Mouse (Mus musculus): ENCODE results near the gene A630001G21Rik.

The A630001G21Rik gene

DNA sequence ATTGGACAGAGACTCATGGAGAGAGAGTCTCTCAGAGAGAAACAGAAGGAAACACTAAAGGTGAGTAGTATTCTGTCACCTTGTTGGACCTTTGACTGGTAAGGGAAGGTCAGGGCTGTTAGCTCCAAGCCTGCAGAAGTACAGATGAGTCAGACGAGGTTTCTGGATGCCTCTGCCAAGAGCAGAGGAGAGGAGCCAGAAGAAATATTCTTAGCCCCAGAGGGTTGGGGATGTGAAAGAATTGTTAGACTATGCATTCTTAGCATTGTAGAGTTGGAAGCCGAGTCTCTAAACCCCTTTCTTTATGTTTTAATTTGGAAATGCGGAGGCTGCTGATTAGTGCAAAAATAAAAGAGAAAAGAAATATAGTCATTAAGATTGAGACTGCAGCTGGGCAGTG is 6.5 kb downstream of the A630001G21Rik start:
- peak; percentile 73 for DNase-seq (ENCODE audit: low read depth)

DNA sequence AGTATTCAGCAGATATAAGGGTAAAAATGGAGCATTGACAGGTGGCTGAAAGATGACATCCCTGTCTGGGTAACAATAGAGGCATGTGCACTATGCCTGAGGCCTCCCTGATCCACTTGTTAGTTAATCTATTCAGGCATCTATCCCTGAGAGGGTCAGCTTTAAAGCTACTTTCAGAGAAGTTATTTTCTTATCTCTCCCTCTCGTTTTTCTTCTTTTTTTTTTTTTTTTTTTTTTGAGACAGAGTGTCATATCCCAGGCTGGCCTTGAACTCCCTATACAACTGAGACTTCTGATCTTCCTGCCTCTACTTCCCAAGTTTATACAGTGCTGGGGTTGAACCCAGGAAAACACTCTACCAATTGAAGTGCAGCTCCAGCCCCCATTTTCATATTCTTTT is 10.7 kb downstream of the A630001G21Rik start:
- DNase-seq (ENCODE audit: low read depth) = no peak

DNA sequence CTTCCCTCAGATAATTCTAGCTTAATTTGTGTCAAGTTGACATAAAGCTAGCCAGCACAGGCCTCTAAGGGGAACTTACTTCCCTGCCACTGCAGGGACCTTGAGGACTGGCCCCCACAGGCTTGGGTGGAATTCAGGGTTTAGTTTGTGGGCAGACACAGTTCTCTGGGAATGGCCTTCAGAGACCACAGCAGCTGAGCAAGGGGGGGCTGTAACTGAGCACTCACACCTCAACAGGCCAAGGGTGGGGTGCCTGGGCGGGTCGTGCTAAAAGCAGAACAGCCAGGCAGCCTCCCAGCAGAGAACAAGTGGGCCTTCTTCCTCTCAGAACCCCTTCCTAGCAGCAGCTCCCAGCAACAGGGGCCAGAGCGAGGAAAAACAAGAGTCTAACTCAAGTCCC is 12.3 kb downstream of the A630001G21Rik start:
- no peak for DNase-seq (ENCODE audit: low read depth)

DNA sequence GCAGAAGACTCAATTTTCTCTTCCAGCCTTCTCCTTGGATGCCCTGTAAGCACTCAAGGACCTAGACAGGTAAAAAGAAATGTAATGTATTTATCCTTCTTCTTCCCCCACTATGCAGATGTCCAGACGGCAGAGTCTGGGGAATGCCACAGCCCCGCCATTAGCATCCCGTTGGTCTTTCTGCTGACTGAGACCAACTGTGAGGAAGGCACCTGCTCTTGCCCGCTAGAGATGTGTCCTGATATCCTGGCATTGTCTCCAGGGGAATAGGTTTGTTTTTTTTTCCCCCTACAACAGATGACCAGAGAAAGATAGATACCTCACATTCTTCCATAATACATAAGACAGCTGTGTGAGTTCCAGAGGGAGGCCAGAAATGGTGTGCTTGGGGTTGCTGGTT is 14.2 kb downstream of the A630001G21Rik start:
- DNase-seq (ENCODE audit: low read depth) = no peak

DNA sequence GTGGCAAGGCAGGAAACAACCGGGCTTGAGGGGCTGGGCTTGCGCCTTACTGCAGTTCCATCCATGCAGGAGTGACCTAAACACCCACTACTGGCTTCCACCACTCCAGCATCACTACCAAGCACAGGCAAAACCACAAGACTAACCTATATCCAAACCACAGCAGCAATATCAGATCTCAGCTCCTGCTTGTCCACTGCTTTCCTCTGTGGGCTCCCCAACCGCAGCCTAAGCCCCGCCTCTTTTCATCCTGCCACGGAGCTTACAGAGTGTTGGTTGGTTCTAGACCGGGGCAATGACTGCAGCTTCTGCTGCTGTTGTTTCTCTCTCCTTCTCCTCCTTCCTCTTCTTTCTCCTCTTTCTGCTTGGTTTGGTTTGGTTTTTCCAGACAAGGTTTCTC is 15.1 kb downstream of the A630001G21Rik start:
- no peak for DNase-seq (ENCODE audit: low read depth)

DNA sequence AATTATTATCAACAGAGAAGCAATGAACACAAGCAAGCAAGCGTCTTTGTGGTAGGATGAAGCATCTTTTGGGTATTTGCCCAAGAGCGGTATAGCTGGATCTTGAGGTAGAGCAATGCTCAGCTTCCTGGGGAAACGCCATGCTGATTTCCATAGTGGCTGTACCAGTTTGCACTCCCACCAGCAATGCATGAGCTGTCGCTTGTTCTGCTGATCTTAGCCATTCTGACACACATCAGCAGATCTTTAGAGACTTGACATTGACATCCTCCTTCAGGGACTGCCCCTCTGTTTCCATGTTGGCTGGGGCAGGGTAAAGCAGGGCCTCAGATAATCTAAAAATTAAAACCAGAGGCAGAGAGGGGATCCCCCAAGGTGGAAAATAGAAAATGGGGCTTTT is 16.8 kb downstream of the A630001G21Rik start:
- DNase-seq (ENCODE audit: low read depth) = no peak

DNA sequence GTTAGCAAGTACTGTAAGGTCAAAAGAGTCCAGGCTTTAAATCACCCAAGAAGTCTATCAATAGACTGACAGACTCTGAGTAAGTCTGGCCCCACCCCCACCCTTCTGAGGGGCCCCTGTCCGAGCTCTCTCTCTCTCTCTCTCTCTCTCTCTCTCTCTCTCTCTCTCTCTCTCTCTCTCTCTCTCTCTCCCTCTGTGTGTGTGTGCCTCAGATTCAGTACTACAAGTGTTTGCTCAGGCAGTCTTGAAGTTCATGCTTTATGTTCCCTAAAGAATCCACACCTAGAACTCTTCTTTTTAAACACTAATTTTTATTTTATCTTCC is 19.5 kb downstream of the A630001G21Rik start:
- DNase-seq (ENCODE audit: low read depth) = no peak

DNA sequence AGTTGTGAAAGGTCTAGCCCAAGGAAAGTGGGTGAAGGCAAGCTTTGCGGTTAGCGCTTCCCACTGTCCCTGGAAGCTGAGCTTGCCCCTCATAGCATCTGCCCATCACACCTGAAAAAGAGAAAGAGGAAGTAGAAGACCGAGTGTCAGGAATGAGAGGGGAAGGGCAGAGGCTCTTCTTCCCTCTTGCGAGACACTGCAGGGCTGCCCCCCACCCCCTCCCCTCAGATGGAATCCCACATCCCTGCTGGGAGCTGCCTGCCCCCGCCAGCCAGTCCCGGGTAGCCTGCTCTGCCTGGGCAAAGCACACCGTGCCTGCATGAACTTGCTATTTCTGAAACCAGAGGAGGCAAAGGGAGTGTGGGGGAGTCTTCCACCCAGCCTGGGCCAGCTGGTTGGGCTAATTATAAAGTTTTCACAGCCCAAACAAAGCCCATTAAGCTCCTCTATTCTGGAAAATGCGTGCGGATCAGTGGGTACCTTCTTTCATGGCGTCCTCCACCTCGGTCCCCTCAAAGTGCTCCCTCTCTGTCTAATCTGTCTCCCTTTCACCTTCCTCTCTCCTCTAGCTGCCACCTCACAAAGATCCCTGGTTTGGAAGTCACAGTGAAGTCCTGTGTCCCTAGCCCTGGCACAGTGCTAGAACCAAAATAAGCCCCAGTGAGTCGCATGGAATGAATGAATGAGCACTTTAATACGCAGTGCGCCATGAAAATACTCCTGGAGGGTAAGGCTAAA is 20.0 kb downstream of the A630001G21Rik start:
- no peak for DNase-seq (ENCODE audit: low read depth)

DNA sequence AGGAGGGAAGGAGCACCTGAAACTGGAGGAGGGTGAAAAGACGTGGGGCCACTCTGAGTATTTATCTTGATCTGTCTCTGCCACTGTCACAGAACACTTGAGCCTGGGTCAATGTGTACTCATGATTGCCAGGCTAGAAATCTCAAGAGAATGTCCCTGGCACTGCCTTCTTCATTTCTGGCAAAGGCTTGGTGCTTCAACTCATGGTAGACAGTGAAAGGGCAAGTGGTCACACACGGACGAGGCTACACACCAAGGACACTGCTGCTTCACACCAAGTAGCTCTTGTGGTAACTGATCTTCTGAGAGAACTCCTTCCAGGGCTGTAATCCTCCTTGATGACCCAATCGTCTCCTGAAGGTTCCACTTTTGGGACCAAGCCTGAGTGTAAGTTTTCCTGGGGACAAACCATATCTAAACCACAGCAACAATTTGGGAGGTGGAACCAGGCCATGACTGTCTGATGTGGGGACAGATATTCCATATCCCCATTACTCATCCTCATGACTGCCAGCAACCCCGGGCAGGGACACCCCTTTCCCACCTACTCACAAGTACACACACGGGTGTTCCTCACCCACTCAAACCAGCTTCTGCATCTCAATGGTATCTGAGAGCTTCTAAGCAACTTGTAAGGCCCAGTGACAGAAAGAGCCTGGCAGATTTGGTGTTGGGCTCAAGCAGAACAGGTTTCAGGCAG is 20.8 kb downstream of the A630001G21Rik start:
- no peak for DNase-seq (ENCODE audit: low read depth)

DNA sequence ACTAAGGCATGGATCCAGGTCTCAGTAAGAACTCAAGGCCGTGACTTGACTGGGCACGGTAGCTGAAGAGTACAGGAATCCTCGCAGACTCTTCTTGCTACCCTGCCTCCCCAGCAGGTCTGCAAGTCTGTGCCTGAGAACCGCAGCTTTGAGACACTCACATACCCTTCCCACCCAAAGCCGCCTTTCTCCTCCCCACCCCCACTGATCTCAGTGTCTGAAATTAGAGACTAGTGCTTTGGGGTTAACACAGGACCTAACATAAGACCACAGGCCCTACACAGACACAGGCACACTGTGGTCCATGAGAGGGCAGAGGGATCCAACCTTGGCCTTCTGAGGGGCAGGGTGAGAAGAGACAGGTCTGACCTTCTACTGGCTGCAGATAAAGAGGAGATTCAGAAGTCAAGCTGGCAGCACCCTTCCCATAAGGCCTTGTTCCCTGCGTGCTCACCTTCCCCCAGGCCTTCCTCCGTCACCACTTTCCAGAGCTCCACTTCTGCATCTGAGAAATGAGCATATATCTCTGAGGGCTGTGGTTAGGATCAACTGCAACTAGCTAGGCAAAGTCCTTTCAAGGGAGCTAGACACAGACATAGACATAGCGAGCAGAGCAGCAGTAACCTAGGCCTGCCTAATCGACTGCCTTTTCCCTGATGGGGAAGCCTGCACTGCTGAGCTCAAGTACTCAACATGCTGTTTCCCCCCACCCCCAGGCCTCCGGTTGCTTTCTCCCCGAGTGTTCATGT is 26.3 kb downstream of the A630001G21Rik start:
- DNase-seq (ENCODE audit: low read depth) = no peak

DNA sequence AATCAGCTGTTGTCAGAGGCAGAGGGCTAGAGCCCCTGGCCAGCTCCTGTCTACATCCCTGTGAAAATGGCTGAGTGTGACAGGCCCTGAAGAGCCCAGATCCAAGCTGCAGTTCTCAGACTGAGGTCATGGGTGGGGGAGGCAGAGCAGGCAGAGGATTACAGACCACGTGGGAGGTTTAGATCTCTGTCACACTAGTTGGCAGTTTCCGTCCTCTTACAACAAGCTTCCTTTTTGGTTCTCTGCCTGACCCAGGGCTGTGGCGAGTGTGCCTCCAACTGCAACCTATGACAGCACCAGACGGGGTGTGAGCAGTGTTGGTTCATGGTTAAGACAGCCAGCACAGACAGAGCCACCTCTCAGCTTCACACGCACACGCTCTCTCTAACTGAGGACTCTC is 26.9 kb downstream of the A630001G21Rik start:
- no peak for DNase-seq (ENCODE audit: low read depth)

DNA sequence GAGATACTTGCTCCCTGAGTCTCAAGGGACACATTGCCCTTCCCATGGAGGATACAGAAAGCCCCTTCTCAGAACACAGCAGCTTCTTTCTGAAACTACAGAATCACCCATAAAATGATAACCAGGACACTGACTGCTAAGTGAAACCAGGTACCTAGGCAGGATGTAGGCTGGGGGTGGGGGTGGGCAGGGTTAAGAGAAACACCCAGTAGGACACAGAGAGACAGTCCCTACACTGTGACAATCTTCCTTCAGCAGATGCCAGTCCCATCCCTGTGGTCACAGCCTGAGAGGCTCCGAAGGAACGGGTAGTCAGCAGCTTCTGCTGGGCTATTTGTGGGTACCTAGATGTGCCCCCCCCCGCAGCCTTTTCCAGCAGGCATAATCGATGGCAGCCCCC is 27.8 kb downstream of the A630001G21Rik start:
- DNase-seq (ENCODE audit: low read depth) = no peak

DNA sequence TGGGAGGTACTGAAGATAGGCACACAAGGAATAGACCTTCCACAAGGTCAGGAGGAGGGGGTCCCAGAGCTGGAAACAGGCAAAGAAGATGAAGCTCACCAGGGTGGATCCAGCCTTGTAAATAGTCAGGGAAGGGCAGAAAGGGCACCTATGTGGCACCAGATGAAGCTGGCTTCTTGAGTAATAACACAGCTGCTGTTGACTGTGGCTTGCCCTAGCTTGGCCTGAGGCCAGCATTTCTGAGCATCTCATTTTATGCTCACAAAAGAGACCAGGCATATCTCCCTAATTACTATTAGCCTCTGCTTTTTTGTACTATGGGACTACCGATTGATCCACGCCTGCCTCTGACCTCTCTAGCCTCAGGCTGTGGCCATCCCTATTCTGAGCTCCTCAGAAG is 28.6 kb downstream of the A630001G21Rik start:
- DNase-seq (ENCODE audit: low read depth) = no peak

DNA sequence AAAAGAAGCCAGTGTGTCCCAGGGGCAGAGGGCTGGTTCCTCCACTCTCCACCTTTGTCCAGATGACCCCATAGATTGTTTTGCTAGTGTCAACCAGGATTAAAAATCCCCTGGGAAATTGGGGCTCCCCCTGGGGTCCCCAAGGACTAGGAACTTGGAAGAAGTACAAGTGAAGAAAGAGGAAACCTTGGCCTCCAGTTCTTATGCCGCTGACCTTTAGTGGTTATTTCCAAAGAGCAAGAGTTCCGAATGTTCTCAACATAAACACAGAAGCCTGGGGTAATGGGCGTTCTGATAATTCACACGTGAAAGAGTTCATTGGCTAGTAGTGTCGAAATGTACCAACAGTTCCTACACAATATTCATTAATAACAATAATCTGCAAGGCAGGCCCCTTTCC is 31.9 kb downstream of the A630001G21Rik start:
- no peak for DNase-seq (ENCODE audit: low read depth)

DNA sequence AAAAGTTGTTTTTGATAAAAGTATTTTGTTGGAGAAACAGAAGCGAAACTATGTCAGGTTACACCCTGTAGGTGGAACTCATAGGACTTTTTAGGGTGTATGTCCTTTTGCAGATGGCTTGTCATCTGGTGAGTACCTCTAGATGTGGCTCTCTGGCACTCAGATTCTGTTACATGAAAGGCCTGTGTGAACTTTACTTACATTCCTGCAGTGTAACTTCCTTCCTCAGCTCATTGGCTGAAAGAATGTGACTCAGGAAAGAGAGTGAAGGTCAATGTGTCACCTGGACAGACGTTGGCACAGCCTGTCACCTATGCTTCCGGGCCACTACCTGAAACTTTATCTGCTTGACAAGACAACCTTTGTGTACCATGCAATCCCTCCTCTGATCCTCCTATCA is 33.9 kb downstream of the A630001G21Rik start:
- DNase-seq (ENCODE audit: low read depth) = no peak

DNA sequence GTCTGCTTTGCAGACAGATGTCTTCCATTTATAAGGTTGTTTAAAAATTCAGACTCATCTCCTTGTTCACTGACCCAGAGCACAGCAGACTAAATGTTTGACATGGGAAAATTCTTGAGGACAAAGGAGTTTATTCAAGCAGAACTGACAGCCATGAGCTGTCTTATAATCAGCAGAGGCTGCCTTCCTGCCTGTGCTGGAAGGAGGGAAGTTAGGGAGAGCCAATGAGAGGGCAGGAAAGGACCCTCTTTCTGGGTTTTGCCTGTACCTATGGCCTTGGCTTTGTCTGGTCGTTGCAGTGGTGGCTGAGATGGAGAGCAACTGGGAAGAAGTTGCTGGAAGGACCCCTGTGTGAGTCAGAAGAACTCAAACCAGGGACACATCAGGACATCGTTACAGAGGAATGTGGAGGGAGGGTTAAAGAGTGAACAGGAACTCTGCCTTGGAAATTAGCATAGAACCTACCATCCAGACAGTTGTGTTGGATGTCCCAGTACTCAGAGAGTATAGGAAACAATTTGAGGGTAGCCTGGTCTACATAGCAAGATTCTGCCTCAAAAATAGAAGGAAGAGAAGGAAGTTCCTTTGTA is 35.4 kb downstream of the A630001G21Rik start:
- DNase-seq (ENCODE audit: low read depth) = no peak

DNA sequence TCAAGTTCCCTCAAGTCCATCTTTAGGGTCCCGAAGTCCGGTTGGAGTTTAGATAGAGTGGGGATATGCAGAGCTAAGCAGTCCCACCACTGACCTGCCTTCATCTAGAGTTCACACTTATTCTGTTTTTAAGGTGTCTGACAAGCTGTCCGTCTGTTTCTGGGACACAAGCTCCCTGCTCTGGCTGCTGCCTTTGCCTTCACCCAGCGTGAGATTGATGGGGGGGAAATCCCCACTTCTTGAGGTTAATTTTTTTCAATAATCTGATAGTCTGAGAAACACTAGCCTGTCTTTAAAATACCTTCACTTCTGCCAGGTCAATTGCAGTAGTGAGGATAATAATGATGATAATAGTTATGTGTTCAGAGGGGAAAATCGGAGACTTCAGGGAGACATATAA is 36.1 kb downstream of the A630001G21Rik start:
- no peak for DNase-seq (ENCODE audit: low read depth)

DNA sequence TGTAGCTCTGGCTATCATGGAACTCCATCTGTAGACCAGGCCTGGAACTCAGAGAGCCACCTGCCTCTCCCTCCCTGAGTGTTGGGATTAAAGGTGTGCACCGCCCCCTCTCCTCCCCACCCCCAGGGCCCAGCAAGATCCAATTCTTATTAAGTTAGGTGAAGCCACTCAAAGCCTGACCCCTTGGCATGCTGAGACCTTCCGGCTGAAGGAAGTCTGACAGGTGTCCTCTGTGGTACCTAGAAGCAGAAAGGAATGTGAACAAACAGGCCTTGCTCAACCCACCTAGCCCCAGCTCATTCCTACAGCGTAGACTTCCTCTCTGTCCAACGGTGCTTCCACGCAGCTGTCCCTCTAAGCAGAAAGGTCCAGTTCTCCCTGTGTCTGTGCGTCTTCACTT is 37.5 kb downstream of the A630001G21Rik start:
- DNase-seq (ENCODE audit: low read depth) = no peak

DNA sequence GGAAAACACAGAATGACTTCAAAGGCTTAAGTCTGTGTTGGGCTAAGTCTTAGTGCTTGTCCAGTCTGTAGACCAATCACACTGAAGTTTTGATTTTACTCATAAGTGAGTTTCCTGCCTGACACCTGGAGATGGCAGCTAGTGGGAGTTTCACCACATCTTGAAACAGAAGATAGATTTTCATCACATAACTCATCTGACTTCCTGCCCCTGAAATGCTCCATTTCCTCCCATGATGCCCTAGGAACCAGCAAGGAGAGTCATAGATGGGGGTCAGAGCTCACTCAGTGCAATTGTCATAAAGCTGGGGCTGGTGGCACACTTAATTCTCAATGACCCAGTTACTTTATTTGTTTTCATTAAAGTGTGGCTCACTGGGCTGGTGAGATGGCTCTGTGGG is 38.6 kb downstream of the A630001G21Rik start:
- DNase-seq (ENCODE audit: low read depth) = no peak

DNA sequence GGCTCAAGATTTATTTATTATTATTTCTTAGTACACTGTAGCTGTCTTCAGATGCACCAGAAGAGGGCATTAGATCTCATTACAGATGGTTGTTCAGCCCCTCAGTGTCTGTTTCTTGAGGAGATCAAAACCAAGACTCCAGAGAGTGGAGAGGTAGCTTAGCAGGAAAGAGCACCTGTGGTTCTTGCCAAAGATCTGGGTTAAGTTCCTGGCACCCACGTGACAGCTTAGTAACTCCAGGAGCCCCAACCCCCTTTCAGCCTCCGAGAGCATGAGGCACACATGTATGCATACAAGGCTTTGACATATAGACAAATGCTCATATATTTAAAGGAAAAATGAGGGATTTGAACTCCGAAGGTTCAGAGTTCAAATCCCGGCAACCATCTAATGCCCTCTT is 39.4 kb downstream of the A630001G21Rik start:
- DNase-seq (ENCODE audit: low read depth) = no peak

DNA sequence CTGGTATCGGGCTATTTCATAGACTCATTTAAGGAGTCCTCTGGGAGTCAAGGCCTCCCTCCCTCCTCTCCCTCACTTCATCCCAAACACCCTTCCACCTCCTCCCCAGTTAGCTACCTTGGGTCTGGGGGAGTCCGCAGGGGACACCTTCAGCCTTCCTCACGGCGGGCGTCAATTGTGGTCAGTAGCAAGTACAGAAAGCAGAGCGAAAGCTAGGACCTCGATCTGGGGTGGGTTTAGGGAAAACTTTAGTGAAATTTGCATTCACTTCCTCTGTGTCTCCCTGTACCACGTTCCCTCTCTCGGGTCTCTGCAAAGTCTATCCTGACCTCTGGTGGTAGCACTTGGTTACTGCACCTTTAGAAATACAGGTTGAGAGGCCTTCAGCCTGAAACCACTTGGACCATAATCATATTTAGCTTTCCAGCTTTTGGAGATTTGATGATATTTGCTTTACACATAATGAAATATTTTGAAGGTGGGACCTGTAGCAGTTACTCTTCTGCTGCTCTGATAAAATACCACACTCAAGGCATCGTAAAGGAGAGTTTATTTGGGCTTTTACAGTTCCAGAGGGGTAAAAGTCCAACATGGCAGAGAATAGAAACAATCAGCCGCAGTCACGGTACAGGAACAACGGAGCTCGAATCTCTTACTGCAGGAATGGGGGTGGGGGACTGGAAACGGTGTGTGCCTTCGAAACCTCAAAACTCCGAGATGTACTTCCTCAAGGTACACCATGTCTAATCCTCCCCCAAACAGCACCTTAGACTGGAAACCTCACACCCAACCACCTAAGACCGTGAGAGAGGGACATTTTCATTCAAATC is 41.9 kb downstream of the A630001G21Rik start:
- DNase-seq (ENCODE audit: low read depth) = peak; percentile 90
